Mouse (Mus musculus) MEL (cell line): ENCODE data around the gene Slc36a3.

Source experiments
- CTCF ChIP-seq, 3 experiments: IDR thresholded peaks in 2 of 3; conservative IDR thresholded peaks in 1 of 3; 2 replicates each; pipeline ENCODE4 v1.5.1; 2011 to 2012; ENCODE audit warnings: low read length in 3 of 3, low read depth in 2 of 3, mild to moderate bottlenecking in 2 of 3, improper control_type of control experiment in 1 of 3, inconsistent platforms in 1 of 3, mixed read lengths in 1 of 3, moderate library complexity in 1 of 3; ENCODE audit not compliant: control insufficient read depth in 1 of 3, insufficient read depth in 1 of 3, poor library complexity in 1 of 3, severe bottlenecking in 1 of 3
- E2F4 ChIP-seq: IDR thresholded peaks from 2 replicates; pipeline ENCODE4 v1.6.1; 2011; ENCODE audit warnings: low read depth, low read length, improper control_type of control experiment, borderline replicate concordance
- ELF1 ChIP-seq: IDR thresholded peaks from 2 replicates; pipeline ENCODE4 v1.6.1; 2014; ENCODE audit warnings: low read depth, mild to moderate bottlenecking, inconsistent platforms, low read length, improper control_type of control experiment, moderate library complexity
- EP300 ChIP-seq, 2 experiments: IDR thresholded peaks; 2 replicates each; pipeline ENCODE4 v1.6.1; 2011; ENCODE audit warnings: improper control_type of control experiment in 2 of 2, low read length in 2 of 2, low read depth in 1 of 2, mild to moderate bottlenecking in 1 of 2
- ETS1 ChIP-seq: IDR thresholded peaks from 2 replicates; pipeline ENCODE4 v1.6.1; 2012; ENCODE audit warnings: low read depth, mild to moderate bottlenecking, inconsistent platforms, low read length, improper control_type of control experiment, moderate library complexity
- GABPA ChIP-seq: IDR thresholded peaks from 2 replicates; pipeline ENCODE4 v1.6.1; 2012; ENCODE audit warnings: low read depth, mild to moderate bottlenecking, inconsistent platforms, low read length, improper control_type of control experiment, moderate library complexity
- MAX ChIP-seq: IDR thresholded peaks from 2 replicates; pipeline ENCODE4 v1.6.1; 2011; ENCODE audit warnings: low read length, improper control_type of control experiment
- MXI1 ChIP-seq: IDR thresholded peaks from 2 replicates; pipeline ENCODE4 v1.6.1; 2011; ENCODE audit warnings: mild to moderate bottlenecking, low read depth, low read length, improper control_type of control experiment
- POLR2A ChIP-seq, 2 experiments: IDR thresholded peaks; 2 replicates each; pipeline ENCODE4 v1.6.1; 2011 to 2012; ENCODE audit warnings: low read length in 2 of 2, mild to moderate bottlenecking in 2 of 2, control low read depth in 1 of 2, improper control_type of control experiment in 1 of 2, low read depth in 1 of 2, moderate library complexity in 1 of 2; ENCODE audit not compliant: control insufficient read depth in 1 of 2, insufficient read depth in 1 of 2, poor library complexity in 1 of 2
- TAL1 ChIP-seq: IDR thresholded peaks from 2 replicates; pipeline ENCODE4 v1.6.1; 2012; ENCODE audit warnings: mild to moderate bottlenecking, inconsistent platforms, low read length, moderate library complexity, mixed read lengths
- UBTF ChIP-seq: IDR thresholded peaks from 2 replicates; pipeline ENCODE4 v1.6.1; 2012; ENCODE audit warnings: low read depth, mild to moderate bottlenecking, inconsistent platforms, low read length, improper control_type of control experiment, moderate library complexity, borderline replicate concordance; ENCODE audit not compliant: insufficient read depth
- USF2 ChIP-seq, 2 experiments: IDR thresholded peaks; 2 replicates each; pipeline ENCODE4 v1.6.1; 2011 to 2012; ENCODE audit warnings: improper control_type of control experiment in 2 of 2, low read length in 2 of 2, borderline replicate concordance in 1 of 2, inconsistent platforms in 1 of 2, low read depth in 1 of 2, mild to moderate bottlenecking in 1 of 2; ENCODE audit not compliant: insufficient read depth in 1 of 2

GRCm38 (mm10) chr11:55197740-55198510 is 46.4 kb upstream of the Slc36a3 start:
- no peak for TF ChIP-seq CTCF (IDR thresholded peaks at IDR 0.05 in 2 of 3, conservative IDR thresholded peaks at IDR 0.05 in 1 of 3; ENCODE audit: control insufficient read depth in 1 of 3, insufficient read depth in 1 of 3, low read depth in 2 of 3, low read length in 3 of 3, poor library complexity in 1 of 3, severe bottlenecking in 1 of 3)
- TF ChIP-seq GABPA = no peak
- TF ChIP-seq MAX = peak; percentile 51; the same call in 1 of the 2 replicates
- TF ChIP-seq EP300 (IDR thresholded peaks at IDR 0.05; ENCODE audit: low read depth in 1 of 2, low read length in 2 of 2) = no peak
- TF ChIP-seq ELF1 = no peak
- TF ChIP-seq POLR2A (IDR thresholded peaks at IDR 0.05; ENCODE audit: control insufficient read depth in 1 of 2, insufficient read depth in 1 of 2, low read depth in 1 of 2, low read length in 2 of 2, poor library complexity in 1 of 2) = no peak
- TF ChIP-seq UBTF = no peak
- no peak for TF ChIP-seq E2F4
- no peak for TF ChIP-seq USF2 (IDR thresholded peaks at IDR 0.05; ENCODE audit: borderline replicate concordance in 1 of 2, insufficient read depth in 1 of 2, low read depth in 1 of 2, low read length in 2 of 2)
- no peak for TF ChIP-seq MXI1
- no peak for TF ChIP-seq ETS1
- TF ChIP-seq TAL1 = no peak
